Mouse (Mus musculus) right cerebral cortex, postnatal 4 days (tissue): ENCODE measurements at regions not wholly inside any gene's neighbourhood (a gene's known extent, or its start where the extent isn't known, plus 50 kb on each side); places are given as distances from the start of the nearest gene placed in this dataset.

Experiments
- DNase-seq: peaks from one replicate; pipeline ENCODE4 v3.0.0-alpha.2; 2022

- no peak for DNase-seq
These were observed 182.4 kb upstream of the Sdk2 start for GRCm38 (mm10) chr11:114249215-114249614.

GRCm38 (mm10) chr11:114248261-114248898 lies 181.5 kb upstream of the Sdk2 start:
- DNase-seq = no peak

- no peak for DNase-seq
These were observed 172.5 kb upstream of the Sdk2 start for GRCm38 (mm10) chr11:114239311-114239803.

- DNase-seq = no peak
These were observed 172.0 kb upstream of the Sdk2 start for GRCm38 (mm10) chr11:114238801-114239200.

- DNase-seq = no peak
These were observed 171.5 kb upstream of the Sdk2 start for GRCm38 (mm10) chr11:114238316-114238715.

- no peak for DNase-seq
These were observed 167.7 kb upstream of the Sdk2 start for GRCm38 (mm10) chr11:114234542-114234910.

GRCm38 (mm10) chr11:114233636-114234541 lies 167.0 kb upstream of the Sdk2 start:
- DNase-seq = no peak

GRCm38 (mm10) chr11:114231841-114232240 lies 165.0 kb upstream of the Sdk2 start:
- peak; percentile 26 for DNase-seq

GRCm38 (mm10) chr11:114229763-114230162 lies 162.9 kb upstream of the Sdk2 start:
- no peak for DNase-seq

GRCm38 (mm10) chr11:114229196-114229595 lies 162.3 kb upstream of the Sdk2 start:
- DNase-seq = no peak

GRCm38 (mm10) chr11:114226553-114226952 lies 159.7 kb upstream of the Sdk2 start:
- no peak for DNase-seq

GRCm38 (mm10) chr11:114224706-114225105 lies 157.9 kb upstream of the Sdk2 start:
- no peak for DNase-seq

GRCm38 (mm10) chr11:114223061-114223460 lies 156.2 kb upstream of the Sdk2 start:
- no peak for DNase-seq

GRCm38 (mm10) chr11:114220466-114220865 lies 153.6 kb upstream of the Sdk2 start:
- no peak for DNase-seq

GRCm38 (mm10) chr11:114218732-114219506 lies 152.1 kb upstream of the Sdk2 start:
- peak; percentile 29 for DNase-seq

GRCm38 (mm10) chr11:114217245-114217757 lies 150.5 kb upstream of the Sdk2 start:
- no peak for DNase-seq

GRCm38 (mm10) chr11:114216493-114216892 lies 149.6 kb upstream of the Sdk2 start:
- no peak for DNase-seq

- DNase-seq = no peak
These were observed 148.4 kb upstream of the Sdk2 start for GRCm38 (mm10) chr11:114215256-114215655.

- DNase-seq = no peak
These were observed 145.3 kb upstream of the Sdk2 start for GRCm38 (mm10) chr11:114212136-114212535.

GRCm38 (mm10) chr11:114205192-114205591 lies 138.3 kb upstream of the Sdk2 start:
- DNase-seq = peak; percentile 42

- no peak for DNase-seq
These were observed 136.6 kb upstream of the Sdk2 start for GRCm38 (mm10) chr11:114203416-114203815.

- DNase-seq = no peak
These were observed 135.6 kb upstream of the Sdk2 start for GRCm38 (mm10) chr11:114202486-114202885.

GRCm38 (mm10) chr11:114199081-114199586 lies 132.3 kb upstream of the Sdk2 start:
- no peak for DNase-seq
